Mouse (Mus musculus) ovary, postnatal 36 days (tissue): ENCODE data around the gene Fbxl16.

Experiments
- DNase-seq: peaks from one replicate; pipeline ENCODE4 v3.0.0; 2022; ENCODE audit warnings: low spot score, mixed read lengths

The Fbxl16 gene

DNA sequence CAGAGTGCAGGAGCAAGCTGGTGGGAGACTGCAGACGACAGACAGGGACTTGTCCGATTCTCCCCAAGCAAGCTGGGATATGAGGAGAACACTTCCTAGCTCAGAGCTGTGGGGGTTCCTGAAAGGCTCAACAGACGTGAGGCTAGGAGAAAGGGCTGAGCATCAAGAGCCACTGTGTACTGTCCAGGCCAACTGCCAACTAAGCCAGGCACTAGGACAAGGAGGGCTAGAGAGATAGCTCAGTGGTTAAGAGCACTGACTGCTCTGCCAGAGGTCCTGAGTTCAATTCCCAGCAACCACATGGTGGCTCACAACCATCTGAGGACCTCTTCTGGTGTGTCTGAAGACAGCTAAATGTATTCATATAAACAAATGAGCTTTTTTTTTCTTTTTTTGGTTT lies 33.6 kb downstream of the Fbxl16 start:
- DNase-seq = no peak

DNA sequence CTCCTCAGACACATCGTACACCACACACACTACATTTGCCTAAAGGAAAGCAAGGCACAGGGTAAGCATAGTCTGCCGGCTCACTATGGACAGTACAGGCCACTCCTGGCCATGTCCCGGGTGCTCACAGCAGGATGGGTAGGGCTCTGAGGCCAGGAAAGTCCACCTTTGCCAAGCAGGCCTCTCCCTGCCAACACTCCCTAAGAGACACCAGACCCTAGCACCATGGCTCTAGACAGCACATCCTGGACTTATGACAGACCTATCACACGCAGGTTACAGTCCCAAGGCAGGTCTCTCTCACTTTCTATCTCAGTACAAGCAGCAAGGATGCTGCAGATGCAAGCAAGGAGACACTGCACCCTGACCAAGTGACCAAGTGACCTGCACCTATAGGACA lies 34.2 kb downstream of the Fbxl16 start:
- DNase-seq = no peak

DNA sequence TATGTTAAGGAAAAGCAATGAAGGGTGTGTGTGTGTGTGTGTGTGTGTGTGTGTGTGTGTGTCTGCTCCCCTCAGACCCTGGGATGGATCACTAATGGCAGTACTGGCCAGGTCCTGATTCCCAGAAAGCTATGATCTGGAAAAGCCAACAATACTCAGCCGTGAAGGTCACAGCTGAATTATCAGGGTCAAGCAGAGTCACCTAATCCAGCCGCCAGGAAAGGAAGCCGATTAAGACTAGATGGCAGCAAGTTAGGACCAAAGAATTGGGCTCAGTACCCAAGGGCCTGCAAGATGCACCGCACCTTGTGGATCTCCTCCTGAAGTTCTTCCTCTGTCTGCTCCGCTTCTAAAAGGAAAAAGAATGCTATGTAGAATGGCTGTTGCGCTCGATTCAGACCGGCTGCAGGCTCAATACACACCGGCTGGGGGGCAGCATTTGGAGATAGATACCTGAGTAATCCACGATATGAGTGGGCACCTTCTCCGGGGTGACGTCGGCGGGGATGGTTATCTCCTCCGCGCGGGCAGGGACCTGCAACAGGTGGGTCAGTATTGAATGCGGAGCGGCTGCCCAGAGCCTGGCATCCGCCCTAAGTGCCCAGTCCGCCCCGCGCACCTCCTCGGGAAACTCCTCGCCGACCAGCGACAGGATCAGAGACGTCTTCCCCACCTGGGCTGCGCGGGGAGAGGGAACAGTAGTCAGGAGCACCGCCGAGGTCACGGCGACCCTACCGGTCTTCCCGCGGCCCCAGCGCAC lies 34.9 kb downstream of the Fbxl16 start:
- DNase-seq = no peak

DNA sequence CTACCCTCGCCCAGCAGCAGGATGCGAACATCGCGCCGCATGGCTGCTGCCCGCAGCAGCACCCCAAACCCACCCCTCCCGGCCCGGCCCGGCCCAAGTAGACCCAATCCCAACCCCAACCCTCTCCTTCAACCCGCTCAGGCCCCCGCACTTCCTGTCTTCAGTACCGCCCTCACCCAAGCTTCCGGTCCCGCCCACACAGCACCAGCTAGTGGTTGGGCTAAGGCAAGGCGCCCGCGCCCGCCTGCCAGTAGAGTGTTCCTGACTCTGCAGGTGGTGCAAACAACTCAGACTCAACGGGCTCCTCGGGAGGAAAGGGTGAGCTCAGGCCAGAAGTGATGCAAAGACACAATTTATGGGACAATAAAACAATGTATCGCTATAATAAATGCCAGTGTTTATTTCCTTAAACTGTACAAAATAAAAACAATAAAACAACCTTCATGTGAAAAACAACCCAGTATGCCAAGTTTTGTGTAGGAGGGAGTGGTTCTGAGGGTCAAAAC lies 35.6 kb downstream of the Fbxl16 start, which contains the start of gene Rhot2:
Rhot2 (minus strand) TSS at position 456 of the 506 bp plus-strand sequence.
- peak; percentile 94 for DNase-seq

DNA sequence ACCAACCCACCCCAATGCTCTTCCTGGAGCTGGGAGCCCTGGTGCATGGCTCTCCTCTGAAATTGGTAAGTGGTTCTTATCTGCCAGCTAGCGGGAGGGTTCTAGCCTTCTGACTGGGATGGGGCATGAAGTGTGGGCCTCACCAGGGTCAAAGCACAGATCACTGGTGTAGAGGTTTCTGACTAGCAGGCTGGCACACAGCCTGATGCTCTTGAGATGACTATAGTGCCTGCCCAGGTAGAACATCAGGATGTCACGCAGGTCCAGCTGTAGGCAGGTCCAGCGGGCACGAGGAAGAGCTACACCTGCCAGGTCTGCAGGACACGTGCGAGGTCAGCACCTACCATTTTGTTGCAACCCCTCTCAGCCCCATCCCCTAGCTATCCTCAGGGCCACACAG lies 51.3 kb downstream of the Fbxl16 start:
- DNase-seq = no peak

DNA sequence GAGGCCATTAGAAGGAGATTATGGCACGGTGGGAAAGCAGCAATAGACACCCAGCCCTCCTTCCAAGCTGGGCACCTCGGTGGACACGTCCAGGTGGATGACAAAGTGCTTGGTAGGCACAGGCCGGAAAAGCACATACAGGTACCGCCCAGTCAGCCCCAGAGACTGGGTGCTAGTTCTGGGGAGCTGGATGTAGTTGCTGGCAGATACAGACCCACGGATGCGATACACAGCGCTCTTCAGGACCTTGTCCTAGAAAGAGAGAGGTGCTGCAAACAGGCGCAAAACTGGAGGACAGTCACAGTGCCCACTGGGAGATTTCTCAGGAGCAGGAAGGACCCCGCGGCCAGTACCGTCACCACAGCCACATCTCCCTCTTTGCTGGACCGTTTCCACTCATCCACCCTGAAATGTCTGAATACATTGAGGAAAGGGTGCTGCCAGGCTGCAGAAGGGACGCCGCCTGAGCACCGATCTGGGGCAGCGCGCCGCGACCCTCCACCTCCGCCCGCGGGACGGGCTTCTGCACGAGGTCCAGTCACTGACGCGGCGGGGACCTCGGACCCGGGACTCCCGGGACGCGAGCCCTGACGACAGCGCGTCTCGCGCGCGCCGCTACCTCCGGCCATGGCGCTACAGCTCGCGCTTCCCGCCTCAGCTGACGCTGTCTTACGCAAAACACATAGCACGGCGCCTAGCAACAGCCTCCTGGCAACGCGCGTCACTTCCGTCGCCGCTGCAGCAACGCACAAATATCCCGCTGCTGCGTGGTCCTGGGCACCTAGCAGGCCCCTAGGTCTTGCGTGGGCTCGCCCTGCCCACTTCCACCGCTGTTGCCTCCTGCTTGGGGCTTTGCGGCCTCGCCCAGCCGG lies 52.2 kb downstream of the Fbxl16 start, which contains the start of gene Wdr90:
Wdr90 (minus strand) TSS at position 670 of the 872 bp plus-strand sequence.
- peak; percentile 91 for DNase-seq

DNA sequence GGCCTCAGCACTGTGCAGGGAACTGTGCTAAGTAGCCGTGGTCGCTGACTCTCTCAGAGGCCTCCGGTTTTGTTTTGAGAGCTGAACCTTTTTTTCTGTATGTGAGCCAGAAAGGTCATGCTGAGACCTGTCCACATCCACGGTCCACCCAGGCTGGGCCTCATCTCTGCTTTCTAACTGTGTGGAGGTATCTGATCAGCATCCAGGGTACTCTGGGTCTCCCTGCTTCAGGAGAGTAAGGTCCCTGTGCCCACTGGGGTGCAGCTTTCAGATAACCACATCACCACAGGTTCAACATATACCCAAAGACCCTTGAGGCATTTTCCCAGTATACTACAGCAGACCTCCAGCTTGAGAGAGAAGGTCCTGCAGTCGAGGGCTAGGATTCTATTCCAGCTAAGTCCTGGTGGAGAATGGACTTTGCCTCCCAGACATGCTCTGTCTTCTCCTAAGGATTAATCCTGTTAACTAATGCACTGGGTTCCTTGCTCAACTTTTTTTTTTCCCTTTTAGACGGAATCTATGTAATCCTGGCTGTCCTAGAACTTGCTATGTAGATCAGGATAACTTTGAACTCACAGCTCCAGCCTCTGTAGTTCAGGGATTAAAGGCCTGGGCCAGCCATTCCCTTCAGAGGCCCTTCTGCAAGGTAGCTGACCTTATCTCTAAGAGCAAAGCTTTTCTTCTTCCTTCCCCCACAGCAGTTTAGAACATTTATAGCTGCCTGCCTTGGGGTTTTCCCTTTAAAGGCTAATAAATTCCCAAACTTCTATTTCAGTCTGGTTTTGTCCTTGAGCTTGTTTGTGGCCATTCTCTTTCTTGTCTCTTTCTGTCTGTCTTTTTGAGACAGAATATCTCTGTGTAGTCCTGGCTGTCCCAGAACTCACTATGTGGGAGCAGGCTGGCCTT lies 53.1 kb downstream of the Fbxl16 start:
- no peak for DNase-seq

DNA sequence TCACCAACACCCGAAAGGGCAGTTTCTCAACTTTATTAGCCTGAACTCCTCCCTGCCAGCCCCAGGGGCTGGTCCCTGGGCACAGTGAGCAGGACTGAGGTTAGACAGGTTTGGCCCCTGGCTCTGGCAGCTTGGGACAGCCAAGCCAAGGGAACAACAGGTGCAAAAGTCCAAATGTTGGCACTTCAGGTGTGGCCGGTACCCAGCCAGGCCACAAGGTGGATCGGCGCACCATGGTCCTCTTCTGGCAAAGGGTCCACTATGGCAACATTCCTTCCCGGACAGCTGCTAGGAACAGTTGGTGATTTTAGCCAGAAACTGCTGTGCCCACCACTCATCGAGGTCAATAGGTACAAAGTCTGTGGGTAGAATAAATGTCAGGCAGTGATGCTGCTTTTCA lies 54.8 kb downstream of the Fbxl16 start:
- no peak for DNase-seq

DNA sequence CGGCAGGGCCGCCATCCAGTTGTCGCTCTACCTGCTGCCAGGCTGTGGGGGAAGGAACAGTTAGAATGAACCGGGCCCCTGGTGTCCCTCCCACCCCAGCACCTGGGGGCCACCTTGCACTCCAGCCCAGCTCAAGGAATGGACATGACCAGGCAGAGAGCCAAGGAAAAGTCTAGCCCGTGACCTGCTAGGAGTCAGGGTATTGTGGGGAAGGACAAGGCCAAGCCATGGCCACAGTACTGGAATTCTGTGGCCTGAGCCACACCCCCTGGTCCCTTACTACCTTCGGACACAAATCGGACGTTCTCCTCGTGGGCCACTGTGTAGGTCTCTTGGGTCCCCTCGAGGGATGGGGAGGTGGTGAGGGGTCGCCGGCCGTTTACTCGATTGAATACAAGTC lies 55.4 kb downstream of the Fbxl16 start:
- DNase-seq = no peak

DNA sequence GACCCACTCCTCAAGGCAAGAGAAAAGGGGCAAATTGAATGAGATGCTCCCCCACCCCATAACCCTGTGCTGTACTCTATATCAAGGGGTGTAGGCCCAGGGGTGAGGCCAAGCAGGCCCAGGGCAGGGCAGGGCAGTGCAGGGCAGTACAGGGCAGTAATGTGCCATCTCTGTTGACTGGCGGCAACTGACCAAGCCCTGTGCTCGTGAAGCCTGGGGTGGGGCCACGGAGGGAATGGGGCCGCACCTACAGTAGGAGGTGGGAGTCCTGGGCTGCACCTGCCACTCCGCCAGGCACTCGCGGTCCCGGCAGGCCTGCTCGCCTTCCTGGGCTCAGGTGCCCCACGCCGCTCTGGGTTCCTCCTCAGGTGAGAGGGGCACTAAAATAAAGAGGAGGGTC lies 56.4 kb downstream of the Fbxl16 start:
- no peak for DNase-seq

DNA sequence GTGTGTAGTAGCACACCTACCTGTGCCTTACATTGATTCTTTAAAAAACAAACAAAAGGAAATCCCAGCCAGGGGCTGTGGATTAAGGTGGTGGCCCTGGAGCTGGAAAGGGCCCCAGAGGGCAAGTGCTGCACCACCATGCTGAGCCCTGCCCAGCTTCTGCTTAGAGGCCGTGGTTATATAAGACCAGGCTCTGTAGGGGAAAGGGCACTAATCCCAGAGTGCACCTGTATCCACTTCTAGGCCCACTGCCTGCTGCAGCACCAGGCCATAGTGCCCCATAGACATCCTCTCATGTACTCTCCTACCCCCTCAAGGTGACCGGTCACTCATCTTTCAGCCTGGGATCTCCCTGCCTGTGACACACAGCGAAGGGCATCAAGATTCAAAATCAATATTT lies 57.3 kb downstream of the Fbxl16 start:
- no peak for DNase-seq

DNA sequence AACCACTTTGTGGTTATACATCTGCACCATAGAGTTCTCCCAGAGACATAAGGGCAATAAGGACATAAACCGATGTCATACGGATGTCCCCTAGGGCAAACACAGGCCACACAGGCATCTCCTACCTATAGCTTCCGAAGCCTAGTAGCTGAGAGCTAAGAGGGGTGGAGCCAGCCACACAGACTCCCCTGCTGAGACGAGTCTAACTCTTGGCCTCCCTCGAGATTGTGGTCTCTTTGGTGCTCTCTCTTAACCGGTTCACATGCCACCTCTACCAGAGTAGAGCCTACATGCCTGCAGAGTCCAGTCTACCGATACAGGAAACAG lies 58.6 kb downstream of the Fbxl16 start:
- no peak for DNase-seq

DNA sequence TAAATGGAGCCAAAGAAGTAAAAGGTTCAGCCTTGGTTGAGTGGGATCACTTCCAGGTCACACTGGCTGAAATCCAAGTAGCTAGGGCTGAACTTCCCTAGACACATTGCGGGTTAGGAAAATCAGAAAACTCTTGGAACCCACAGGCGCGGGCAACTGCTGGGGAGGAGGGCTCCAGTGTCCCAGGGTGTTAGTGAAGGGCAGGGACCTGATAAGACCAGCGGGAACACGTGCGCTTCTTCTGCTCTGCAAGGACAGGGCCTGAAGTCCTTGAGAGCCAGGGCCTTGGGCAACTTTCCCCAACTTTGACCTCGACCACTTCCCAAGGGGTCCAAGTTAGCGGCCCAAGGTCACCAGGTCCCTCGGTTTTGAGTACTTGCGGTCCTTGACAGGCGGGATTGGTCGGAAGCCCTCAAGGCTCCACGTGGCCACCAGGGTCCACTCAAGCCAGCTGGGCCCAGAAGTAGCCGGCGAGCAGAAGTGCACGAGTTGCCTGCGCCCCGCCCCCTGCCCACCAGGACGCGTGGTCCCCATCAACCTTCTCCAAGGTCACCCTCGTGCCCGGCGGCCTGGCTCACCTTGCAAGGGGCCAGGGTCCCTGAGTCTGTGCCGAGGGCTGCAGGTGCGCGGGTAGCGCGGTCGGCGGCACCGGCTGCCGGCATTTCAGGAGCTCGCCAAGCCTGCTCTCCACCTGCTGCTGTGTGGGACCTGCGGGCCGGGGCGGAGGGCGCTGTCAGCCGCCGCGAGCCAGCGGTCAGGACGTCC lies 59.1 kb downstream of the Fbxl16 start:
- peak; percentile 76 for DNase-seq

DNA sequence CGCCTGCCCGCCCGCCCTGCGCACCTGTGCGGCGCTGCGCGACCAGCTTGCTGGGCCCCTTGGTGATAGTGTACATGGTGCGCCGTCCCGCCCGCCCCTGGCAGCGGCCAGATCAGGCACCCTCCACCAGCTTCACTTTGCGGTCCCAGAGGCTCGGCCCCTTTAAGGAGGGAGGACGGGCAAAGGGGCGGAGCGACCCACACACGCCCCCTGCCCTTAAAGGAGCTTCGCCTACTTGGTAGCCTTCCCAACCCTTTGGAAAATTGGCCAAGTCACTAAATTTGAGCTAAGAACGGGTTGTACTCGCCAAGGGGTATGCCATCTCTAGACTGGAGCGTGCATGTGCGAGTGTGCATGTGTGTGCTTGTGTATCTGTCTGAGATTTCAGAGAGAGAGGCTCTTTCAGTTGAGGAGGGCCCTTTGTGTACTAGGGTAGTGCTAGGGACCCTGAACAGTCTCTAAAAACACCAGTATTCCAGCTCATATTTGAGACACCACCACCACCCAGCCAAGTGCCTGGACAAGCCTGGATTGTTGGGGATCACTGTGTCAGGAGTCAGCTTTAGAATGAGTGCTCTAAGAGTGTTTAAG lies 59.8 kb downstream of the Fbxl16 start, which contains the start of gene Mcrip2:
Mcrip2 (minus strand) TSS at position 164 of the 591 bp plus-strand sequence.
- peak; percentile 85 for DNase-seq

DNA sequence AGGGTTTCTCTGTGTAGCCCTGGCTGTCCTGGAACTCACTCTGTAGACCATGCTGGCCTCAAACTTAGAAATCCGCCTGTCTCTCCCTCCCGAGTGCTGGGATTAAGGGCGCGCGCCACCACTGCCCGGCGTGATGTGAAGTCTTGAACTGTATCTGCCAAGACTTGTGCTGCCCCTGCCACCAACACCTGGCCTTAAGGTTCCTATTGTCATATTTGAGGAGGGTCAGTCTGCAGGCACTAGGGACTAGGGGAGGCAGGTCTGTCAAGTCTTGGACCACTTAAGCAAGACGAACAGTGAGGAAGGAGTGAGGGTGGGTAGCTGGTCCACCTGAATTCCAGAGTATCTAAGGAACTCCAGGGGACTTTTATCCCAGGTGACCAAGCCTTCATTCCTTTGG lies 60.6 kb downstream of the Fbxl16 start:
- DNase-seq = no peak

DNA sequence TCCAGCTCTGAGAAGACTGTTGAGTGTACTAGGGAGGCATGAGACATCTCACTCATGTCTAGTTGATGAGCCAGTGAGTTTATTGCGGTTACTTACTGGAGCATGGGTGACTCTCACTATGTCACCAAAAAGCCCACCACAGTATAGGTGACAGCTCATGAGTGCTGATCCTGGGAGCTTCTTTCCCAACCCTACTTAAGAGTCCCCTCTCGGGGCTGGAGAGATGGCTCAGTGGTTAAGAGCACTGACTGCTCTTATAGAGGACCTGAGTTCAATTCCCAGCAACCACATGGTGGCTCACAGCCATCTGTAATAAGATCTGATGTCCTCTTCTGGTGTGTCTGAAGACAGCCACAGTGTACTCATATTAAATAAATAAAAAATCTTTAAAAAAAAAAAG lies 61.1 kb downstream of the Fbxl16 start:
- no peak for DNase-seq
